Mouse (Mus musculus) layer of hippocampus, adult 9-10 months (tissue): Measurements from ENCODE around the gene Fxyd4.

Experiments used
- DNase-seq: peaks from one replicate; pipeline ENCODE4 v3.0.0; 2022; ENCODE audit warnings: low spot score

Fxyd4 gene

GRCm38 (mm10) chr6:117937222-117937932 lies at the start of gene Fxyd4:
Fxyd4 (minus strand) TSS chr6:117937692.
- no peak for DNase-seq

- DNase-seq = no peak
Measured at GRCm38 (mm10) chr6:117987173-117987572, 49.7 kb upstream of the Fxyd4 start.

GRCm38 (mm10) chr6:117966729-117967128 lies 29.2 kb upstream of the Fxyd4 start:
- DNase-seq = no peak

- DNase-seq = no peak
Measured at GRCm38 (mm10) chr6:117963201-117963600, 25.7 kb upstream of the Fxyd4 start.

- no peak for DNase-seq
Measured at GRCm38 (mm10) chr6:117956851-117957501, 19.5 kb upstream of the Fxyd4 start.

GRCm38 (mm10) chr6:117956161-117956560 lies 18.7 kb upstream of the Fxyd4 start:
- no peak for DNase-seq

GRCm38 (mm10) chr6:117952330-117952729 lies 14.8 kb upstream of the Fxyd4 start:
- no peak for DNase-seq

GRCm38 (mm10) chr6:117943899-117944298 lies 6.4 kb upstream of the Fxyd4 start:
- no peak for DNase-seq

- DNase-seq = peak; percentile 22
Measured at GRCm38 (mm10) chr6:117942769-117943168, 5.3 kb upstream of the Fxyd4 start.

GRCm38 (mm10) chr6:117938951-117939350 lies 1.5 kb upstream of the Fxyd4 start:
- peak; percentile 42 for DNase-seq

- DNase-seq = no peak
Measured at GRCm38 (mm10) chr6:117935681-117936612, 1.5 kb downstream of the Fxyd4 start.

- no peak for DNase-seq
Measured at GRCm38 (mm10) chr6:117934301-117934700, 3.2 kb downstream of the Fxyd4 start.

GRCm38 (mm10) chr6:117932325-117933051 lies 5.0 kb downstream of the Fxyd4 start:
- DNase-seq = no peak

- no peak for DNase-seq
Measured at GRCm38 (mm10) chr6:117929945-117930655, 7.4 kb downstream of the Fxyd4 start.

- no peak for DNase-seq
Measured at GRCm38 (mm10) chr6:117928746-117929145, 8.7 kb downstream of the Fxyd4 start.

GRCm38 (mm10) chr6:117927955-117928354 lies 9.5 kb downstream of the Fxyd4 start:
- no peak for DNase-seq

- no peak for DNase-seq
Measured at GRCm38 (mm10) chr6:117926871-117927491, 10.5 kb downstream of the Fxyd4 start.

GRCm38 (mm10) chr6:117922041-117922440 lies 15.5 kb downstream of the Fxyd4 start:
- no peak for DNase-seq

- no peak for DNase-seq
Measured at GRCm38 (mm10) chr6:117920659-117921640, 16.5 kb downstream of the Fxyd4 start.
